Mouse (Mus musculus) urinary bladder, postnatal 36 days (tissue): ENCODE results near the gene Lrrc32.

Experiments
- DNase-seq, 2 experiments: peaks; one replicate each; pipeline ENCODE4 v3.0.0; 2022; ENCODE audit warnings: low spot score in 2 of 2, mixed read lengths in 1 of 2

Gene Lrrc32

GRCm38 (mm10) chr7:98510961-98511958 is 22.2 kb downstream of the Lrrc32 start:
- no peak for DNase-seq

GRCm38 (mm10) chr7:98513251-98513650 is 24.2 kb downstream of the Lrrc32 start:
- no peak for DNase-seq

- DNase-seq = peak in 1 of 2 experiments; percentile 56
These were observed 33.5 kb downstream of the Lrrc32 start for GRCm38 (mm10) chr7:98522576-98522975.

- no peak for DNase-seq
These were observed 34.2 kb downstream of the Lrrc32 start for GRCm38 (mm10) chr7:98523070-98523812.

GRCm38 (mm10) chr7:98523813-98524361 is 34.8 kb downstream of the Lrrc32 start:
- DNase-seq = no peak

GRCm38 (mm10) chr7:98524401-98524800 is 35.3 kb downstream of the Lrrc32 start:
- no peak for DNase-seq

GRCm38 (mm10) chr7:98524869-98525699 is 36.0 kb downstream of the Lrrc32 start:
- no peak for DNase-seq

- DNase-seq = no peak
These were observed 38.0 kb downstream of the Lrrc32 start for GRCm38 (mm10) chr7:98527085-98527484.

GRCm38 (mm10) chr7:98531612-98532011 is 42.5 kb downstream of the Lrrc32 start:
- no peak for DNase-seq

GRCm38 (mm10) chr7:98532981-98533380 is 43.9 kb downstream of the Lrrc32 start:
- no peak for DNase-seq

- no peak for DNase-seq
These were observed 45.4 kb downstream of the Lrrc32 start for GRCm38 (mm10) chr7:98534432-98534855.

- no peak for DNase-seq
These were observed 46.1 kb downstream of the Lrrc32 start for GRCm38 (mm10) chr7:98535191-98535590.

- DNase-seq = no peak
These were observed 46.8 kb downstream of the Lrrc32 start for GRCm38 (mm10) chr7:98535882-98536281.

- no peak for DNase-seq
These were observed 48.3 kb downstream of the Lrrc32 start for GRCm38 (mm10) chr7:98537210-98537966.

GRCm38 (mm10) chr7:98537967-98538573 is 49.0 kb downstream of the Lrrc32 start:
- DNase-seq = no peak

- DNase-seq = no peak
These were observed 51.8 kb downstream of the Lrrc32 start for GRCm38 (mm10) chr7:98540879-98541278.

GRCm38 (mm10) chr7:98541564-98541963 is 52.5 kb downstream of the Lrrc32 start:
- DNase-seq = no peak

GRCm38 (mm10) chr7:98542267-98542666 is 53.2 kb downstream of the Lrrc32 start:
- no peak for DNase-seq

GRCm38 (mm10) chr7:98542731-98543142 is 53.7 kb downstream of the Lrrc32 start:
- no peak for DNase-seq

GRCm38 (mm10) chr7:98543853-98544370 is 54.8 kb downstream of the Lrrc32 start:
- DNase-seq = no peak
